Mouse (Mus musculus): ENCODE results near the gene Slc35g1. TPM values are rescaled to one million over a fixed set of nuclear protein-coding genes. Genes with fewer than 3 reads are reported as not detected.

The Slc35g1 gene
- 3.8 and 4.1 TPM in 2 replicates for polyA plus RNA-seq (2015; fragmentation: Nextera tagmentation; extraction: Ambion mirVana)

DNA sequence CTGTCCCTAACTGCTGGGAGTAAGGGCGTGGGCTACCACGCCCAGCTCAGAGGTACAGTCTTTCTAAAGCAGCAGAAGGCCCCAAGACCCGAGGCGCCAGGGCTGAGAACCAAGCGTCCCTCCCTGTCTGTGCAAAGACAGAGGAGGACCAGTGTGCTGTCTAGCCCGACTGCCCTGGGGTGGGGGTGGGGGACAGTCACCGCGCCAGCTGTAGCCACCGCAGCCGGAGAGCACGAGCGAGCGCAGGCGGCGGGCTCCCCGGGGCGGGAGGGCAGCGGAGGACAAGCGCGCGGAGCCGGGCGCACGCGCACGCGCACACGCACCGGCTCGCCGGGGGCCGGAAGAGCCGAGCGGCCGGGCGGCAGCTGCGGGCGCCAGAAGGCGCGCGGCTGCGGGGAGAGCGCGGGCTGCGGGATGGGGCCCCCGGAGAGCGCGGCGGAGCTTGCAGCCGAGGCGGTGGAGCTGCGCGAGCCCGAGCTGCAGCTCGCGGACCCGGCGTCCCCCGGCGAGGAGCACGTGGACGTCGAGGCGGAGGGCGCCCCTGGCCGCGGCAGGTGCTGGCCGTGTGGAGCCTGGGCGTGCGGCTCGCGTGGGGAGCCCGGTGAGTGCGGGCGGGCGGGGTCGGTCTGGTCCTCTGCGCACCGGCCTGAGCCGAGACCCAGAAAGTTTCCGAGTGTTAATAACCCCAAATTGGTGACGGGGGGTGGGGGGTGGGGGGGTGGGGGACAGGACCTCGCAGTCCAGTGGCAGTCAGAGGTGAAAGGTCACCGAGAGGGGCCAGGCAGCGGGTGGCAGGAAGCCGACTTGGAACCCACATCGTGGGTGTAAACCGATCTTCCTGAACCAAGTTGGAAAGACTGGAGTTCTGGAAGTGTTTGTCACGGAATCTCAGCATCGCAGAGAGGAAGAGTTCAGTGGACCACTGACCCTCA, at the start of gene Slc35g1:
TSS of gene Slc35g1 (plus strand) at position 280 of the 932 bp plus-strand sequence.

Other genes starting within 250 kb of the Slc35g1 start
- 22.0 and 23.2 TPM in 2 replicates for gene Fra10ac1, start 171.8 kb upstream of the Slc35g1 start, polyA plus RNA-seq (2015; fragmentation: Nextera tagmentation; extraction: Ambion mirVana)
- 1.4 and 1.8 TPM in 2 replicates for gene Lgi1, start 131.4 kb upstream of the Slc35g1 start, polyA plus RNA-seq (2015; fragmentation: Nextera tagmentation; extraction: Ambion mirVana)
- 3.0 and 3.5 TPM in 2 replicates for gene Plce1, start 85.1 kb downstream of the Slc35g1 start, polyA plus RNA-seq (2015; fragmentation: Nextera tagmentation; extraction: Ambion mirVana)